In the genomic region with DNA sequence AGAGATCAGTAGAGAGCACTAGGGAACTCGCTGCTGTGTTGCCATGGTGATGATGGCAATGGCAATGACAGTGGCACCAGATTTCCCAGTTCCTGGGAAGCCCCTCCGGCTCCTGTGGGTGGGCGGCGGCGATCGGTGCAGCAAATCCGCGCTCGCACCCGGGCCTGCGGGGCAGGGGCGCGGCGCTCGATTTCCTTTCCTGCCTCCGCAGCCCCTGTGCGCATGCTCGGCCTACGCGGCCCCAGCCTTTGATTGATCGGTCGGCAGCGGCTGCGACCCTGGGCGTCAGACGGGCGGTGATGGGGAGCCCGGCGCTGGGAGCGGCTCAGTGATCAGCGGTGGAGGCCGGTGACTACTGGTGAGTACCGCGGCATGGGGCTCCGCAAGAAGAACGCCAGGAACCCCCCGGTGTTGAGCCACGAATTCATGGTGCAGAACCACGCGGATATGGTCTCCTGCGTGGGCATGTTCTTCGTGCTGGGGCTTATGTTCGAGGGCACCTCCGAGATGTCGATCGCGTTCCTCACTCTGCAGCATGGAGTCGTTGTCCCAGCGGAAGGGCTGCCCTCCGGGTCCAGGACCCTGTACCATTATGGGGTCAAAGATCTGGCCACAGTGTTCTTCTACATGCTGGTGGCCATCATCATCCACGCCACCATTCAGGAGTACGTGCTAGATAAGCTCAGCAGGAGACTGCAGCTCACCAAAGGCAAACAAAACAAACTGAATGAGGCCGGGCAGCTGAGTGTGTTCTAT, we compare ENCODE assay signal across 8 mouse cellular contexts. TPM values are rescaled to one million over a fixed set of nuclear protein-coding genes. Genes with fewer than 3 reads are reported as not detected.
DNase-seq lines count a peak whose midpoint lies in the region; ATAC-seq and TF ChIP-seq lines count a peak whose summit lies in the region.

A gene (plus strand): TSS at position 35 of the 756 bp plus-strand sequence.

- peak; percentile 4 for DNase-seq in 3134 (ENCODE audit: extremely low read depth, insufficient read length, low spot score)
- peak; percentile 12 for DNase-seq in adrenal gland, adult 8-10 months
- peak; percentile 93 for DNase-seq in embryonic facial prominence, embryonic 10.5 days (ENCODE audit: low spot score)
- peak; percentile 86 to 87 for DNase-seq in layer of hippocampus, adult 18-20 months (ENCODE audit: low spot score in 2 of 2)
- no peak for DNase-seq in liver, embryonic 14.5 days (ENCODE audit: low read depth in 3 of 3, low spot score in 3 of 3)
- DNase-seq in ovary, postnatal 10 days (ENCODE audit: low spot score): peak; percentile 29
- DNase-seq in MN1 (ENCODE audit: low spot score): no peak

- H3K4me3 ChIP-seq in embryonic facial prominence, embryonic 10.5 days: peak within 1 kb of the TSS; percentile 71
- H3K4me3 ChIP-seq in heart, embryonic 14.5 days (ENCODE audit: control insufficient read depth in 1 of 2, insufficient read depth in 1 of 2, low read depth in 1 of 2, low read length in 2 of 2): peak within 1 kb of the TSS; percentile 63 to 68
- H3K4me3 ChIP-seq in liver, embryonic 14.5 days (ENCODE audit: insufficient read depth in 1 of 2, low read depth in 2 of 2, low read length in 2 of 2): peak within 1 kb of the TSS; percentile 28 to 52

- no peaks in the 10 kb centered on the region for H3K36me3 ChIP-seq in embryonic facial prominence, embryonic 10.5 days (replicated peaks)
- no peaks in the 10 kb centered on the region for H3K36me3 ChIP-seq in heart, embryonic 14.5 days (ENCODE audit: control insufficient read depth, insufficient read depth, low read length)
- H3K36me3 ChIP-seq in liver, embryonic 14.5 days (replicated peaks; ENCODE audit: control insufficient read depth, insufficient read depth, low read depth): no peaks in the 10 kb centered on the region

- TF ChIP-seq CTCF in liver, embryonic 14.5 days (IDR thresholded peaks at IDR 0.05; ENCODE audit: low read depth): no peak

- peak within 1 kb of the TSS; percentile 87 for H3K27ac ChIP-seq in embryonic facial prominence, embryonic 10.5 days (replicated peaks)
- H3K27ac ChIP-seq in heart, embryonic 14.5 days (replicated peaks in 1 of 2; ENCODE audit: control insufficient read depth in 1 of 2, insufficient read depth in 1 of 2, low read depth in 2 of 2, low read length in 2 of 2): no peak within 1 kb of the TSS
- no peak within 1 kb of the TSS for H3K27ac ChIP-seq in liver, embryonic 14.5 days

- peaks cover 16% of the 10 kb centered on the region for H3K4me1 ChIP-seq in embryonic facial prominence, embryonic 10.5 days
- H3K4me1 ChIP-seq in heart, embryonic 14.5 days (ENCODE audit: control insufficient read depth in 2 of 2, insufficient read depth in 2 of 2, low read length in 2 of 2): peaks cover 3 to 5% of the 10 kb centered on the region in 2 experiments; a peak in 3 of 4 replicates
- no peaks in the 10 kb centered on the region for H3K4me1 ChIP-seq in liver, embryonic 14.5 days (replicated peaks; ENCODE audit: control insufficient read depth in 2 of 2, insufficient read depth in 2 of 2, low read length in 1 of 2)

- no peak for ATAC-seq in heart, embryonic 14.5 days (ENCODE audit: insufficient number of reproducible peaks, insufficient read depth, low FRiP score, low read depth)
- ATAC-seq in liver, embryonic 14.5 days (ENCODE audit: insufficient read depth): no peak

- 3% methylated on average over 53 of the region's 53 CpGs for WGBS in embryonic facial prominence, embryonic 10.5 days
- WGBS in heart, embryonic 14.5 days: 3% methylated on average over 53 of the region's 53 CpGs
- WGBS in liver, embryonic 14.5 days (ENCODE audit: insufficient replicate concordance): 8% methylated on average over 51 of the region's 53 CpGs

- no peaks in the 10 kb centered on the region for H3K27me3 ChIP-seq in embryonic facial prominence, embryonic 10.5 days (replicated peaks; ENCODE audit: low read depth, poor library complexity, severe bottlenecking)
- H3K27me3 ChIP-seq in heart, embryonic 14.5 days (ENCODE audit: control insufficient read depth, insufficient read depth, low read length): no peaks in the 10 kb centered on the region
- no peaks in the 10 kb centered on the region for H3K27me3 ChIP-seq in liver, embryonic 14.5 days (ENCODE audit: control insufficient read depth, insufficient read depth, low read length)

- TF ChIP-seq EP300 in liver, embryonic 14.5 days (IDR thresholded peaks at IDR 0.05; ENCODE audit: low read depth): no peak

- H3K9ac ChIP-seq in heart, embryonic 14.5 days (ENCODE audit: low read length): peak within 1 kb of the TSS; percentile 73
- H3K9ac ChIP-seq in liver, embryonic 14.5 days (replicated peaks): no peak within 1 kb of the TSS

- peak within 1 kb of the TSS; percentile 89 for H3K4me2 ChIP-seq in heart, embryonic 14.5 days (ENCODE audit: low read length)
- H3K4me2 ChIP-seq in liver, embryonic 14.5 days (ENCODE audit: low read depth): peak within 1 kb of the TSS; percentile 32

- H3K9me3 ChIP-seq in embryonic facial prominence, embryonic 10.5 days: no peaks in the 10 kb centered on the region
- H3K9me3 ChIP-seq in heart, embryonic 14.5 days (ENCODE audit: control insufficient read depth, low read length): no peaks in the 10 kb centered on the region
- H3K9me3 ChIP-seq in liver, embryonic 14.5 days (ENCODE audit: control insufficient read depth, low read length): no peaks in the 10 kb centered on the region

RNA-seq across cellular contexts. Expression of the gene that starts here (rescaled TPM):
- 1 to 10 TPM; 1.6 to 2.5 (median 2.0) TPM for total RNA-seq in adrenal gland, adult 8-10 months (2022)
- polyA plus RNA-seq in embryonic facial prominence, embryonic 10.5 days (2016; fragmentation: Nextera tagmentation; extraction: Ambion mirVana): 10.9 TPM in 2 replicates
- 2.5 and 3.8 TPM in 2 replicates for polyA plus RNA-seq in heart, embryonic 14.5 days (2014; fragmentation: Nextera tagmentation; extraction: Ambion mirVana)
- 10 to 100 TPM; 16.2 to 16.9 TPM for total RNA-seq in layer of hippocampus, adult 18-20 months (2021)
- 0.11 and 0.13 TPM in 2 replicates for polyA plus RNA-seq in liver, embryonic 14.5 days (2012; rRNA removed)
- polyA plus RNA-seq in liver, embryonic 14.5 days (2014; fragmentation: Nextera tagmentation; extraction: Ambion mirVana): 0.15 and 0.19 TPM in 2 replicates

Comparison
In these comparisons a context has a peak if more than half of its experiments do, and no peak if none do; other contexts are left out.
1. RNA of the gene that starts here (total RNA-seq): 16.2 to 16.9 TPM in layer of hippocampus, adult 18-20 months; 1.6 to 2.5 TPM in adrenal gland, adult 8-10 months; every median in the first group is over 4 times any median in the second.
2. DNase-seq: peak in 3134 (single experiment), adrenal gland, adult 8-10 months (single experiment), embryonic facial prominence, embryonic 10.5 days (single experiment), layer of hippocampus, adult 18-20 months (2 of 2) and ovary, postnatal 10 days (single experiment); none in liver, embryonic 14.5 days (0 of 3) and MN1 (single experiment).
3. Peak in every context shown above with its lines, with median percentiles within 50 percentile points of each other: H3K4me3 ChIP-seq.